Mouse (Mus musculus) MEL (cell line): ENCODE results near the gene Megf8. TPM values are rescaled to one million over a fixed set of nuclear protein-coding genes. Genes with fewer than 3 reads are reported as not detected.

Source experiments
- DNase-seq: peaks from one replicate; pipeline ENCODE4 v3.0.0; 2011; ENCODE audit warnings: low read depth, low spot score
- H3K27ac ChIP-seq: 2 replicates; pipeline ENCODE4 v1.5.1; 2012; ENCODE audit warnings: low read depth, mild to moderate bottlenecking, control low read depth, low read length, moderate library complexity; ENCODE audit not compliant: control insufficient read depth
- H3K27me3 ChIP-seq, 2 experiments: fragments of 150-350 bp in 1 of 2; sonication (generic) in 1 of 2; 2 replicates each; pipeline ENCODE4 v1.6.1; 2012; ENCODE audit warnings: low read length in 2 of 2, mild to moderate bottlenecking in 2 of 2, improper control_type of control experiment in 1 of 2, moderate library complexity in 1 of 2; ENCODE audit not compliant: insufficient read depth in 2 of 2, control insufficient read depth in 1 of 2
- H3K36me3 ChIP-seq, 2 experiments: 2 replicates each; pipeline ENCODE4 v1.6.1; 2012 to 2014; ENCODE audit warnings: low read length in 2 of 2, improper control_type of control experiment in 1 of 2, inconsistent platforms in 1 of 2, mild to moderate bottlenecking in 1 of 2; ENCODE audit not compliant: insufficient read depth in 2 of 2, control insufficient read depth in 1 of 2
- H3K4me1 ChIP-seq, 2 experiments: fragments of 150-350 bp in 1 of 2; sonication (generic) in 1 of 2; 2 replicates each; pipeline ENCODE4 v1.6.1; 2012; ENCODE audit warnings: low read length in 2 of 2, improper control_type of control experiment in 1 of 2, mild to moderate bottlenecking in 1 of 2; ENCODE audit not compliant: insufficient read depth in 2 of 2, control insufficient read depth in 1 of 2
- H3K4me3 ChIP-seq, 2 experiments: fragments of 150-350 bp in 1 of 2; sonication (generic) in 1 of 2; 2 replicates each; pipeline ENCODE4 v1.5.1; 2012; ENCODE audit warnings: low read depth in 2 of 2, low read length in 2 of 2, mild to moderate bottlenecking in 2 of 2, moderate library complexity in 2 of 2, control low read depth in 1 of 2, improper control_type of control experiment in 1 of 2; ENCODE audit not compliant: control insufficient read depth in 1 of 2, insufficient read depth in 1 of 2
- H3K79me2 ChIP-seq: 2 replicates; pipeline ENCODE4 v1.6.1; 2012; ENCODE audit warnings: mild to moderate bottlenecking, low read length, moderate library complexity; ENCODE audit not compliant: control insufficient read depth, poor library complexity, insufficient read depth
- H3K9ac ChIP-seq: 2 replicates; pipeline ENCODE4 v1.6.1; 2012; ENCODE audit warnings: low read depth, mild to moderate bottlenecking, control low read depth, low read length, moderate library complexity; ENCODE audit not compliant: control insufficient read depth, poor library complexity, severe bottlenecking
- H3K9me3 ChIP-seq: fragments of 150-350 bp; sonication (generic); replicated peaks from 2 replicates; pipeline ENCODE4 v1.6.1; 2012; ENCODE audit warnings: mild to moderate bottlenecking, low read length, improper control_type of control experiment, moderate library complexity; ENCODE audit not compliant: insufficient read depth
- BHLHE40 ChIP-seq: IDR thresholded peaks from 2 replicates; pipeline ENCODE4 v1.6.1; 2012; ENCODE audit warnings: low read depth, mild to moderate bottlenecking, inconsistent platforms, low read length, improper control_type of control experiment, borderline replicate concordance
- CHD1 ChIP-seq: IDR thresholded peaks from 2 replicates; pipeline ENCODE4 v1.6.1; 2012; ENCODE audit warnings: low read depth, mild to moderate bottlenecking, inconsistent platforms, low read length, improper control_type of control experiment
- CHD2 ChIP-seq: IDR thresholded peaks from 2 replicates; pipeline ENCODE4 v1.6.1; 2011; ENCODE audit warnings: low read length, improper control_type of control experiment
- CTCF ChIP-seq, 3 experiments: IDR thresholded peaks in 2 of 3; conservative IDR thresholded peaks in 1 of 3; 2 replicates each; pipeline ENCODE4 v1.5.1; 2011 to 2012; ENCODE audit warnings: low read length in 3 of 3, low read depth in 2 of 3, mild to moderate bottlenecking in 2 of 3, improper control_type of control experiment in 1 of 3, inconsistent platforms in 1 of 3, mixed read lengths in 1 of 3, moderate library complexity in 1 of 3; ENCODE audit not compliant: control insufficient read depth in 1 of 3, insufficient read depth in 1 of 3, poor library complexity in 1 of 3, severe bottlenecking in 1 of 3
- E2F4 ChIP-seq: IDR thresholded peaks from 2 replicates; pipeline ENCODE4 v1.6.1; 2011; ENCODE audit warnings: low read depth, low read length, improper control_type of control experiment, borderline replicate concordance
- EP300 ChIP-seq, 2 experiments: IDR thresholded peaks; 2 replicates each; pipeline ENCODE4 v1.6.1; 2011; ENCODE audit warnings: improper control_type of control experiment in 2 of 2, low read length in 2 of 2, low read depth in 1 of 2, mild to moderate bottlenecking in 1 of 2
- ETS1 ChIP-seq: IDR thresholded peaks from 2 replicates; pipeline ENCODE4 v1.6.1; 2012; ENCODE audit warnings: low read depth, mild to moderate bottlenecking, inconsistent platforms, low read length, improper control_type of control experiment, moderate library complexity
- JUND ChIP-seq: IDR thresholded peaks from 2 replicates; pipeline ENCODE4 v1.6.1; 2011; ENCODE audit warnings: low read depth, mild to moderate bottlenecking, improper control_type of control experiment, low read length
- KAT2A ChIP-seq: conservative IDR thresholded peaks from 2 replicates; pipeline ENCODE4 v1.6.1; 2012; ENCODE audit warnings: low read depth, low read length, improper control_type of control experiment, inconsistent platforms
- MAX ChIP-seq: IDR thresholded peaks from 2 replicates; pipeline ENCODE4 v1.6.1; 2011; ENCODE audit warnings: low read length, improper control_type of control experiment
- MAZ ChIP-seq: IDR thresholded peaks from 2 replicates; pipeline ENCODE4 v1.6.1; 2012; ENCODE audit warnings: low read depth, mild to moderate bottlenecking, inconsistent platforms, low read length, improper control_type of control experiment
- MEF2A ChIP-seq: IDR thresholded peaks from 2 replicates; pipeline ENCODE4 v1.6.1; 2014; ENCODE audit warnings: low read depth, mild to moderate bottlenecking, inconsistent platforms, low read length, improper control_type of control experiment; ENCODE audit not compliant: poor library complexity, insufficient replicate concordance, severe bottlenecking; ENCODE audit errors: extremely low read depth
- MYC ChIP-seq: IDR thresholded peaks from 2 replicates; pipeline ENCODE4 v1.6.1; 2011; ENCODE audit warnings: low read depth, mild to moderate bottlenecking, low read length, improper control_type of control experiment, moderate library complexity
- NELFE ChIP-seq: IDR thresholded peaks from 2 replicates; pipeline ENCODE4 v1.6.1; 2011; ENCODE audit warnings: low read depth, low read length, improper control_type of control experiment
- NRF1 ChIP-seq: IDR thresholded peaks from 2 replicates; pipeline ENCODE4 v1.6.1; 2014; ENCODE audit warnings: low read depth, mild to moderate bottlenecking, inconsistent platforms, low read length, improper control_type of control experiment, moderate library complexity; ENCODE audit not compliant: poor library complexity, insufficient read depth, severe bottlenecking
- POLR2A ChIP-seq, 2 experiments: IDR thresholded peaks; 2 replicates each; pipeline ENCODE4 v1.6.1; 2011 to 2012; ENCODE audit warnings: low read length in 2 of 2, mild to moderate bottlenecking in 2 of 2, control low read depth in 1 of 2, improper control_type of control experiment in 1 of 2, low read depth in 1 of 2, moderate library complexity in 1 of 2; ENCODE audit not compliant: control insufficient read depth in 1 of 2, insufficient read depth in 1 of 2, poor library complexity in 1 of 2
- POLR2AphosphoS5 ChIP-seq: IDR thresholded peaks from 2 replicates; pipeline ENCODE4 v1.6.1; 2012; ENCODE audit warnings: low read depth, borderline replicate concordance, mild to moderate bottlenecking, inconsistent platforms, low read length, moderate library complexity, mixed read lengths
- RCOR1 ChIP-seq: IDR thresholded peaks from 2 replicates; pipeline ENCODE4 v1.6.1; 2012; ENCODE audit warnings: low read depth, mild to moderate bottlenecking, inconsistent platforms, low read length, improper control_type of control experiment
- SIN3A ChIP-seq: IDR thresholded peaks from 2 replicates; pipeline ENCODE4 v1.6.1; 2012; ENCODE audit warnings: low read length, improper control_type of control experiment, inconsistent platforms
- SMC3 ChIP-seq: IDR thresholded peaks from 2 replicates; pipeline ENCODE4 v1.6.1; 2011; ENCODE audit warnings: low read depth, low read length, improper control_type of control experiment
- TAL1 ChIP-seq: IDR thresholded peaks from 2 replicates; pipeline ENCODE4 v1.6.1; 2012; ENCODE audit warnings: mild to moderate bottlenecking, inconsistent platforms, low read length, moderate library complexity, mixed read lengths
- TBP ChIP-seq: IDR thresholded peaks from 2 replicates; pipeline ENCODE4 v1.8.0; 2011; ENCODE audit warnings: low read depth, low read length, improper control_type of control experiment
- TCF12 ChIP-seq: IDR thresholded peaks from 2 replicates; pipeline ENCODE4 v1.6.1; 2014; ENCODE audit warnings: low read depth, mild to moderate bottlenecking, inconsistent platforms, low read length, improper control_type of control experiment, moderate library complexity
- USF1 ChIP-seq: IDR thresholded peaks from 2 replicates; pipeline ENCODE4 v1.6.1; 2014; ENCODE audit warnings: low read depth, mild to moderate bottlenecking, inconsistent platforms, low read length, improper control_type of control experiment, moderate library complexity
- ZKSCAN1 ChIP-seq: IDR thresholded peaks from 2 replicates; pipeline ENCODE4 v1.6.1; 2012; ENCODE audit warnings: low read depth, mild to moderate bottlenecking, inconsistent platforms, low read length, improper control_type of control experiment, moderate library complexity
- ZMIZ1 ChIP-seq: IDR thresholded peaks from 2 replicates; pipeline ENCODE4 v1.6.1; 2012; ENCODE audit warnings: low read depth, mild to moderate bottlenecking, inconsistent platforms, low read length, improper control_type of control experiment, moderate library complexity
- polyA plus RNA-seq, 2 experiments: library from polyadenylated mRNA; stranded (reverse) in 1 of 2; unstranded in 1 of 2; fragments of >175 nt in 1 of 2; fragments of >200 nt in 1 of 2; gene quantifications; 2 replicates each; pipeline versions ENCODE4 v1.2.1 to v1.2.4; 2012; ENCODE audit warnings: low replicate concordance in 2 of 2, low read depth in 1 of 2; ENCODE audit not compliant: insufficient read length in 2 of 2, insufficient read depth in 1 of 2, missing spikeins in 1 of 2
- total RNA-seq: library from RNA; depleted of rRNA; stranded (reverse); fragments of 300-350 nt; gene quantifications from 2 replicates; pipeline ENCODE4 v1.2.3, GENCODE M21; 2012

Gene Megf8
- total and polyA plus RNA-seq, 3 experiments = 12.7 to 22.0 TPM; not detected in 1

GRCm38 (mm10) chr7:25283637-25284036 is 33.3 kb upstream of the Megf8 start (continued):
- TF ChIP-seq MAZ (peak; percentile 90; the same call in 1 of the 2 replicates), JUND (0 out of 2 replicates have a peak, but pooled peaks have one; percentile 34), POLR2A (IDR thresholded peaks at IDR 0.05; ENCODE audit: control insufficient read depth in 1 of 2, insufficient read depth in 1 of 2, low read depth in 1 of 2, low read length in 2 of 2, poor library complexity in 1 of 2) (peak; percentile 9 to 67; a peak in 2 of 4 replicates), NELFE (peak; percentile 72), TCF12 (peak; percentile 69; the same call in 1 of the 2 replicates), MEF2A (0 out of 2 replicates have a peak, but pooled peaks have one; percentile 38), CTCF (IDR thresholded peaks at IDR 0.05 in 2 of 3, conservative IDR thresholded peaks at IDR 0.05 in 1 of 3; ENCODE audit: control insufficient read depth in 1 of 3, insufficient read depth in 1 of 3, low read depth in 2 of 3, low read length in 3 of 3, poor library complexity in 1 of 3, severe bottlenecking in 1 of 3) (no peak), KAT2A (0 out of 2 replicates have a peak, but pooled peaks have one; percentile 16), ZMIZ1 (peak; percentile 51)

DNA sequence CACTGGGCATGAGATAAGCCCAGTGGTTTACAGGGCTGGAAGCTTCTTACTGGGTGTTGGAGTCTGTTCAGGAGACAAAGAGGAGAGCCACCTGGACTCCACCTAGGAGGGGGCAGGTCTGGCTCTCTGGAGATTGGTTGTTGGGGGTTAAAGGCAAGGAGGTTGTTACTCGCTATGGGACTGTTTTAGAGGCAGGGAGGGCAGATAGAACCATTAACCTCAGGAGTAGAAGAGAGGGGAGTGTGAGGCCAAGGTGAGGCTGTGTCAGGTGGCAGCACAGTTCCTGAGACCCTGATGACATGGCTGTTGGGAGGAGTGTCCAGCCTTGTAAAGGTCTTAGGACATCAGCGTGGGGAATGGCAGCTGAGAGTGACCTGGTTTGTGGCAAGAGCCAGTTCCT is 32.8 kb upstream of the Megf8 start:
- peaks cover 9 to 26% of the 10 kb centered on the region in 2 experiments for H3K4me1 ChIP-seq
- H3K36me3 ChIP-seq = peaks cover 21 to 25% of the 10 kb centered on the region in 2 experiments
- H3K9ac ChIP-seq = peak overlapping the region; percentile 80
- H3K4me3 ChIP-seq = peak overlapping the region; percentile 85 to 91
- peaks cover 32% of the 10 kb centered on the region for H3K79me2 ChIP-seq
- no peaks in the 10 kb centered on the region for H3K9me3 ChIP-seq
- no peaks in the 10 kb centered on the region for H3K27me3 ChIP-seq
- H3K27ac ChIP-seq = peak overlapping the region; percentile 86
- TF ChIP-seq RCOR1 (no peak), SMC3 (no peak), BHLHE40 (no peak), CHD1 (0 out of 2 replicates have a peak, but pooled peaks have one; percentile 20)
- no peak for DNase-seq

DNA sequence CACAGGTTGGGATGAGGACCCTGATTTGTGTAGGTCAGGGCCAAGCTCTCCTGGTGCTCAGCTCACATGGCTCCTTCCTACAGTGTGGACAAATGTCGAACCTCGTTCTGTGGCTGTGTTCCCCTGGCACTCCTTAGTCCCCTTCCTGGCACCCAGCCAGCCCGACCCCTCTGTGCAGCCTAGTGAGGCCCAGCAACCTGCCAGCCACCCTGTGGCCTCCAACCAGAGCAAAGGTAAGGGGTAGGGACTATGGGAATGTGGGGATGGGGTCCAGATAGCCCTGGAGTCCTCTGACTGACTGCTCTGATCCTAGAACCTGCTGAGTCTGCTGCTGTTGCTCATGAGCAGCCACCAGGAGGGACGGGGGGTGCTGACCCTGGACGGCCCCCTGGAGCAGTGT is 32.2 kb upstream of the Megf8 start:
- DNase-seq = no peak
- Histone ChIP-seq H3K4me3 (peak overlapping the region in 1 of 2 experiments; percentile 91; a peak in 3 of 4 replicates), H3K27me3 (no peaks in the 10 kb centered on the region), H3K36me3 (peaks cover 21 to 28% of the 10 kb centered on the region in 2 experiments), H3K9me3 (no peaks in the 10 kb centered on the region), H3K4me1 (peaks cover 9 to 26% of the 10 kb centered on the region in 2 experiments)
- TF ChIP-seq MAX (no peak), BHLHE40 (no peak), ZKSCAN1 (no peak), SIN3A (no peak), ZMIZ1 (no peak), POLR2AphosphoS5 (no peak), EP300 (IDR thresholded peaks at IDR 0.05; ENCODE audit: low read depth in 1 of 2, low read length in 2 of 2) (no peak), TBP (no peak), TAL1 (no peak), CHD2 (no peak), KAT2A (no peak), E2F4 (no peak), CTCF (IDR thresholded peaks at IDR 0.05 in 2 of 3, conservative IDR thresholded peaks at IDR 0.05 in 1 of 3; ENCODE audit: control insufficient read depth in 1 of 3, insufficient read depth in 1 of 3, low read depth in 2 of 3, low read length in 3 of 3, poor library complexity in 1 of 3, severe bottlenecking in 1 of 3) (no peak), RCOR1 (no peak), ETS1 (no peak), MYC (no peak), SMC3 (no peak), NRF1 (no peak), USF1 (no peak)
- TF ChIP-seq, all 39 proteins: peak for 0
- peaks cover 32% of the 10 kb centered on the region for H3K79me2 ChIP-seq
- peak overlapping the region; percentile 86; the same call in 1 of the 2 replicates for H3K27ac ChIP-seq
- H3K9ac ChIP-seq = peak overlapping the region; percentile 80
